Mouse (Mus musculus): Measurements from ENCODE around the gene Elfn1.

DNA sequence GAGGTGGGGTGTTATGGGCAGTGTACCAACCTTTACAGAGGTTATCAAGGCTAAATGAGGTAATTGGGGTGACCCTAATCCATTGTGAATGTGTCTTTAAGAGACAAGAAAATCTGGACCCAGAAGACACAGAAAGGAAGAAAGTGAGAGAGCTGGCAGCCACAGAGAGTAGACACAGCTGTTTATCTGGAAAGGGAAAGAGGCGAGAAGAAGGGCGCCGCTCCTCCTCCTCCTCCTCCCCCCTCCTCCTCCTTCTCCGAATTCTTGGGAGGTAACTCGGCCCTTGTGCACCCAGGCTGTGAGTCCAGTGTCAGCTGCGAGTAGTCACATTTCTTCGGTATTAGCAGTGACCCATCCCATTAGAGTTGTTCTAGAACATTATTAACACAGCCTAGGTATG, 8.7 kb upstream of the Elfn1 start:
- TF ChIP-seq CTCF (IDR thresholded peaks at IDR 0.05; ENCODE audit: extremely low read depth, insufficient read length, insufficient replicate concordance, low read depth, low read length) (no peak), POLR2A (IDR thresholded peaks at IDR 0.05; ENCODE audit: low read depth, low read length) (no peak)

Data from small intestine, adult 2 months (tissue).